Mouse (Mus musculus) forebrain, embryonic 15.5 days (tissue): ENCODE results near the gene Acot9. TPM values are rescaled to one million over a fixed set of nuclear protein-coding genes. Genes with fewer than 3 reads are reported as not detected.
A peak's percentile ranks its signal among the peaks of the same experiment; 100 is the strongest.

Experiments
- ATAC-seq: fragments of 200-750 bp; cut with Nextera tagmentation; replicated peaks from 2 replicates; pipeline ENCODE4 v1.8.0; 2017; ENCODE audit warnings: mild to moderate bottlenecking, moderate TSS enrichment, moderate library complexity
- H3K27ac ChIP-seq: fragments of 300-500 bp; sonication (generic); replicated peaks from 2 replicates; pipeline ENCODE4 v1.5.1; 2015; ENCODE audit warnings: mild to moderate bottlenecking, inconsistent platforms
- H3K27me3 ChIP-seq: fragments of 300-500 bp; sonication (generic); 2 replicates; pipeline ENCODE4 v1.6.1; 2015; ENCODE audit warnings: inconsistent platforms
- H3K36me3 ChIP-seq: fragments of 300-500 bp; sonication (generic); 2 replicates; pipeline ENCODE4 v1.6.1; 2015; ENCODE audit warnings: mild to moderate bottlenecking, inconsistent platforms
- H3K4me1 ChIP-seq: fragments of 300-500 bp; sonication (generic); 2 replicates; pipeline ENCODE4 v1.6.1; 2015; ENCODE audit warnings: inconsistent platforms
- H3K4me2 ChIP-seq: fragments of 300-500 bp; sonication (generic); replicated peaks from 2 replicates; pipeline ENCODE4 v1.6.1; 2015; ENCODE audit warnings: mild to moderate bottlenecking, inconsistent platforms
- H3K4me3 ChIP-seq: fragments of 300-500 bp; sonication (generic); 2 replicates; pipeline ENCODE4 v1.5.1; 2015; ENCODE audit warnings: mild to moderate bottlenecking, inconsistent platforms
- H3K9ac ChIP-seq: fragments of 300-500 bp; sonication (generic); replicated peaks from 2 replicates; pipeline ENCODE4 v1.6.1; 2015; ENCODE audit warnings: mild to moderate bottlenecking, inconsistent platforms
- H3K9me3 ChIP-seq: fragments of 300-500 bp; sonication (generic); 2 replicates; pipeline ENCODE4 v1.6.1; 2016; ENCODE audit warnings: inconsistent platforms
- WGBS: fragments of 180-500 bp; shearing (Covaris S2); methylation state at CpG from one replicate; pipeline ENCODE4 v1.1.7; 2015; ENCODE audit warnings: mixed read lengths; 5-methylcytosine and 5-hydroxymethylcytosine counted together
- polyA plus RNA-seq: library from polyadenylated mRNA; unstranded; fragments of >200 nt; fragmentation: Nextera tagmentation; extraction: Ambion mirVana; gene quantifications from 2 replicates; pipeline ENCODE4 v1.2.1, GENCODE M21; 2015

Gene Acot9
- polyA plus RNA-seq, 1 experiment from 2014 or later, result 29.6 TPM

DNA sequence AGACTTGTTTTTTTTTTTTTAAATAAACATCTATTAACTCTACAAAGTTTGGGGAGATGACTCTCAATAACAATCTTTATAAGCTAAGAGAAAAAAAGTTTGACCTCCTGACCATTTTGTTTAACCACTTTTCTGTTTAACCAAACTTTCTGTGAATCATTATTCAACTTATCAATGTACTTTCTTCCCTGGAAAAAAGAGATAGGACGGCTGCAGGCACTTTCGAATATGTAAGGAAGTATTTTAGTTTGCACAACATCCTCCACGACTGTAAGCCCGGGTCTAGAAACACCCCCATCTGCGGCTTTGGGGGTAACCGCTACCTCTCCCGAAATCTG lies 75.3 kb downstream of the Acot9 start:
- Histone ChIP-seq H3K4me2 (peak overlapping the region; percentile 54), H3K9me3 (no peaks in the 10 kb centered on the region), H3K27me3 (no peaks in the 10 kb centered on the region), H3K36me3 (0 out of 2 replicates have a peak, but pooled peaks cover 1% of the 10 kb centered on the region), H3K4me1 (peaks cover 4% of the 10 kb centered on the region), H3K27ac (no peak overlapping the region), H3K9ac (peak overlapping the region; percentile 61), H3K4me3 (peak overlapping the region; percentile 64)
- no peak for ATAC-seq
- WGBS, result 22% methylated on average over 7 of the region's 7 CpGs

DNA sequence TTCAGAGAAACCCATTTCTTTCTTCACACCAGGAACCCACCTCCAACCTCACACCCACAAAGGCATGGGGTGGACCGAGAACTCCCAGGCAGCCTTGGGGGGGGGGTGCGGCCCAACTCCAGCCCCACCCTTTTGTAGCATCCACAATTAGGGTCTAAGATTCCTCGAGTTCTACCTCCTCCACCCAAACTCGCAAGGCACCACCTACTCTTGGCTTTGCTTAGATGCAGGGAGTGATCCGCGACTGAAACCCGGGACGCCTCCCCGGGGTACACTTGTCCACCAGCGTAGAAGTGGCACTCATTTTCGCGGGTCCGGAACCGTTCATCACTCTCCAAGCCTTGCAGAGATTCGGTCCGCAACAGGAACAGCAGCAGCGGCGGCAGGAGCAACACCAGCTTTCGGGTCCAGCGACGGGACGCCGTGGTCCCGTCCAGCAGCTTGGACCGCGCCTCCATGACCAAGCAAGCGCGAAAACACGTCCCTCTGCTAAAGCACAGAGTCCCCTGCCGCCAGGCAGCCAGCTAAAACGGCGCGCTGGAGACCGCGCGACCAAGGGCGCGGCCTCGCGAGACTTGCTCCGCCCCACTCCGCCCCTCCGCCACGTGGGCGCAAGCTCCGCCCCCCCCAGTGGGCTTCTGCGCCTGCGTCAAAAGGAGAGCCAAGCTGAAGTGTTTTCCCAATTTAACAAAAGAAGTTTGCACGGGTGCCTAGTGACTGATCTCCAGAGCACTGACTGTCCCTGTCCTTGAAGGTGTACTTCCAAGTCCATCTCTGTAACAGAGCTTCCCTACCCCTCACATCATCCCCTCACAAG lies 75.9 kb downstream of the Acot9 start:
- peak overlapping the region; percentile 61 for H3K9ac ChIP-seq
- peak overlapping the region; percentile 64 for H3K4me3 ChIP-seq
- H3K4me2 ChIP-seq, result peak overlapping the region; percentile 54
- no peaks in the 10 kb centered on the region for H3K27me3 ChIP-seq
- H3K27ac ChIP-seq, result peak overlapping the region; percentile 75
- peak; percentile 98 for ATAC-seq
- no peaks in the 10 kb centered on the region for H3K9me3 ChIP-seq
- H3K4me1 ChIP-seq, result peaks cover 4% of the 10 kb centered on the region
- WGBS, result 21% methylated on average over 48 of the region's 49 CpGs
- no peaks in the 10 kb centered on the region for H3K36me3 ChIP-seq

DNA sequence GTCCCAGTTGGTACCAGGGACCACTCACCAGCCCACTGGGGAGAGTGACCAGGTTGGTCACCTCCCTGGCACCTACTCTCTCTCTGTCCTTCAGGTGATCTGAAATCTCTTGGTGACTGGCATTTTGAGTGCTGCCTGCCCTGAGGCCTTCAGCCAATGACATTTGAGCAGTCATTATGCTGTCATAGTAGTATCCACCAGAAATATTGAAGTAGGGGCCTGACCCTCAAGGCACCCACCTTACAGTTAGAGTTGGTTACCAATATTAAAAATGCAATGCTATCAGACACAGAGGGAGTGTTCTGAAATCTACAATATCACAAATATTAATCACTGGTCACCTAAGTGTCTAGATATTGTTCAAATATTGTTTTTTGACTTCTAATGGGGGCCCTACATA lies 78.4 kb downstream of the Acot9 start, which contains the start of gene Prdx4:
Gene Prdx4, minus strand, starts transcription at position 101 of the 400 bp plus-strand sequence.
- H3K4me3 ChIP-seq, result no peak within 1 kb of the TSS
- peaks cover 4% of the 10 kb centered on the region for H3K4me1 ChIP-seq
- H3K36me3 ChIP-seq, result no peaks in the 10 kb centered on the region
- no peak within 1 kb of the TSS for H3K4me2 ChIP-seq
- H3K9ac ChIP-seq, result no peak within 1 kb of the TSS
- no peak for ATAC-seq
- H3K27ac ChIP-seq, result no peak within 1 kb of the TSS
- H3K27me3 ChIP-seq, result no peaks in the 10 kb centered on the region
- H3K9me3 ChIP-seq, result no peaks in the 10 kb centered on the region

DNA sequence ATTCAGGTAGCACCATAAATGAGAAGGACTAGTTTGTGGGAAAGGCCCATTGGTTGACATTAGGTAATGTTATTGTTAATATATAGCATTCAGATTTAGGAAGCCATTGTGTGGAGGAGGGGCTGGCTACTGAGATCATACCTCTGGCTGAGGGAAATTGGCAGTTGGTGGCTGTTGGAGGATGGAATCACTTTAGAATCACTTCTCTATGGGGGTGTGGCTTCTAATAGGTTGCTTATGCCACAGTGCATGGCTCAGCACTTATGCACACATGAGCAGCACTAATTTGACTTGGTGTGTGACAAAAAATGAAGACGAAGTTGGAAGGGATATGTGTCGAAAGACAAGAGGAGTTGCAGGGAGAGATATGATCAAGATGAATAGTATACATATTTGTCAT lies 84.0 kb downstream of the Acot9 start:
- Histone ChIP-seq H3K9ac (no peak overlapping the region), H3K4me1 (no peaks in the 10 kb centered on the region), H3K27me3 (no peaks in the 10 kb centered on the region), H3K9me3 (no peaks in the 10 kb centered on the region), H3K4me2 (no peak overlapping the region), H3K27ac (no peak overlapping the region), H3K4me3 (no peak overlapping the region), H3K36me3 (no peaks in the 10 kb centered on the region)
- ATAC-seq, result no peak
- 94% methylated on average over 2 of the region's 2 CpGs for whole genome bisulfite sequencing

Other genes starting within 250 kb of the Acot9 start
- gene Magea5, start 199.3 kb upstream of the Acot9 start, polyA plus RNA-seq, result not detected in 2 replicates
- not detected in 2 replicates for gene Magea1, start 172.7 kb upstream of the Acot9 start, polyA plus RNA-seq
- gene Magea2, start 168.8 kb upstream of the Acot9 start, polyA plus RNA-seq, result not detected in 2 replicates
- not detected in 2 replicates for gene Cldn34b2, start 134.0 kb upstream of the Acot9 start, polyA plus RNA-seq
- 53.4 and 57.2 TPM in 2 replicates for gene Sat1, start 46.0 kb upstream of the Acot9 start, polyA plus RNA-seq
- 100 and 103 TPM in 2 replicates for gene Prdx4, start 78.3 kb downstream of the Acot9 start, polyA plus RNA-seq